Mouse (Mus musculus) heart, postnatal 0 days (tissue): ENCODE data around the gene Sept9.

Experiments used
- CTCF ChIP-seq: IDR thresholded peaks from 2 replicates; pipeline ENCODE4 v1.5.1; 2016; ENCODE audit warnings: antibody characterized with exemption, control low read depth, low read depth
- EP300 ChIP-seq: IDR thresholded peaks from 2 replicates; pipeline ENCODE4 v1.6.1; 2016; ENCODE audit warnings: antibody characterized with exemption, low read depth

DNA sequence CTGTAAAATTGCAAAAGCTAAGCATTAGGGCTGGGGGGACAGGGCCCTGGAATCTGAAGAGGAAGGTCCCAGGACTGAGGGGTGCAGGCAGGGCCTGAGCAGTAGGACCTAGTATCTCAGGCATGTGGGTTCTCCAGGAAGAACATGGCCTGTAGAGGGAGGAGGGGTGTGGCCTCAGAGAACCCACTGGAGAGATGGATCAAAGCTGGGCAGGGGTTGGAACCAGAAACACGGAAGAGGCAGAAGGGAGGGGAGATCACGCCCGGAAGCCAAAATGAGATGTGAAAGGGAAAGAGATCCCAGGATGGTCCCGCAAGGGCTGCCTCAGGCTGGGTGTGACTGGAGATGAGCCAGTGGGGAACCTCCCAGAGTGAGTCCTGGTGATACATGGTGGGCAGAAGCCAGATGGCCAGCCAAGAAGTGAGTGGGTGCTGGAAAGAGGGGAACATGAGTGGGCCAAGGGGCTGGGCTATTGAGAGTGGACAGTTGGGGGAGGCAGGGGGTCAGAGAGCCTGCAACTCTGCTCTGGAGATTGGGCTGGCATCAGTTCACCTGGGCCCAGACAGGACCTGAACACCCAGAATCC lies 126.8 kb downstream of the Sept9 start:
- TF ChIP-seq CTCF (peak; percentile 16; the same call in 1 of the 2 replicates), EP300 (no peak)
